Mouse (Mus musculus) B cell, adult 62 days (primary cell): ENCODE measurements around the gene Cldn20. TPM values are rescaled to one million over a fixed set of nuclear protein-coding genes. Genes with fewer than 3 reads are reported as not detected.

Experiments used
- total RNA-seq: library from RNA; stranded (reverse); gene quantifications from 4 replicates; pipeline ENCODE4 v1.2.4, GENCODE M21; 2023

Gene Cldn20
- not detected in 4 replicates for total RNA-seq

DNA sequence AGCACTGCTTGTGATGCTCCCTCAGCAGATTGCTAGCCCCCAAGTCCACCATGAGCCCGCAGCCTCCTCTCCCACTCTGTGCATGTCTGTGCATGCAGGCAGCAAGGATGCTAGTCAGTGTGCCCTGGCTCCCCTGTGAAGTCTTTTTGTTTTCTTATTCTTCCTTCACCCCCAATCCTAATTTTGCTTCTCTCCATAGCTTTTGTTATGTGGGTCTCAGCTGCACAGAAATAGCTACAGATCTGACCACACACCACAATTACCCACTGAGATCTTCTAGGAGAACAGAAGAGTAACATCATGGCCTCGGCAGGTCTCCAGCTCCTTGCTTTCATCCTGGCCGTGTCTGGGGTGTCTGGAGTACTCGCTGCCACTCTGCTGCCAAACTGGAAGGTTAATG lies at the start of gene Cldn20:
TSS of gene Cldn20 (plus strand) at position 301 of the 400 bp plus-strand sequence.

DNA sequence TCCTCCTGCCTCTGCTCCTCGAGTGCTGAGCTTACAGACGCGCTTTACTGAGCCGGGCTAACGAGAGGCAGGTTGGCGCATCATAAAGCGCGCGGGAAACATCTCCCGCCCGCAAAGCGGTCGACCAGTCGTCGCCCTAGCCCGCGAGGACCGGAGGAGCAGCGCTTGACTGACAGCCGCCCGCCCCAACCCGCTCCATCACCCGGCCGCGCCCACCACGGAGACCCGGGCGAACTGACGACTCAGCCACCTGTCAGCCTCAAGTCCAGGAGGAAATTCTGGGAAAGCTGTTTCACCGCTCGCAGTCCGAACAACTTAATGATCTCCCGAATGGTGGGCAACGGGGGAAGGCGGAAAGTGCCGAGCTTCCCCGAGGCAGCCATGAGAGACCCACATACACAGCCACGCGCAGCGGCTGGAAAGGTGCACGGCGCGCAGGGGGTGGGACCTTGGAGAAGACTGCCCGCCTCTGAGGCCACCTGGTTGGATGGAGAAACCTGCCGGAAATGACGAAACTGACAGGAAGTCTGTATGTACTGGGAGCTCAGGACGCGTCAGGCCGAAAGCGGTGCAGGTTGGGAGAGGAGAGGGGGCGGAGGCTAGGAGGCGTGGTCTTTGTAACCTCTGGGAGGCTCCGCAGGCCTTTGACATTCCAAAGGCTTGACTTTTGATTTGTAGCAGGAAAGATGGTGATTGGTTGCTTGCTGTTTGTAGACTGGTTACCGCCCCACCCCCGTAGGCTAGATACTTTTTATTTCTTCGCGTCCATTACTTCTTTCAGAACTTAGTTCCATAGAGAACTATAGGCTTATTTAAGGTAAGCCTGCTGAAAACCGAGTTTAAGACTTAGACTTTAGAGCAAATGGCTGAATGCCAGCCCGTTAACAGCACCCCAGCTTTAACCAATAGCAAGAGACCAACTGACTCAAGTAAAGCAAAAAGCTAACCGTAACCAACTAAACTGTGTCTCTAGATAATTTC lies 25.3 kb downstream of the Cldn20 start, which contains the start of gene Tfb1m:
TSS of gene Tfb1m (minus strand) at position 451 of the 981 bp plus-strand sequence.

Other genes starting within 250 kb of the Cldn20 start
- gene Tiam2, start 206.0 kb upstream of the Cldn20 start, total RNA-seq, result 0.44 to 0.98 TPM (median 0.57 TPM) in 4 replicates
- gene Tfb1m, start 25.2 kb downstream of the Cldn20 start, total RNA-seq, result 6.9 to 8.5 TPM (median 7.4 TPM) in 4 replicates
- not detected in 4 replicates for gene Nox3, start 163.7 kb downstream of the Cldn20 start, total RNA-seq